In genomic region chr5:98951566-98951965, GRCm38 (mm10) we compare ENCODE assay signal across 24 mouse cellular contexts.
"Had no signal": no experiment of that assay in that cellular context is flagged by ENCODE, and none has a peak within 500 bp of the region (broad histone marks: within the 10 kb centered on the region; RNA-seq: fewer than 3 reads in every experiment).

No protein-coding gene starts in this region.

- H3K4me2 ChIP-seq: heart, embryonic 11.5 days; heart, embryonic 13.5 days; heart, embryonic 15.5 days; hindbrain, embryonic 13.5 days; hindbrain, embryonic 15.5 days; limb, embryonic 12.5 days; liver, embryonic 12.5 days had no signal

- H3K36me3 ChIP-seq: heart, embryonic 13.5 days; heart, embryonic 15.5 days; hindbrain, embryonic 13.5 days; hindbrain, embryonic 15.5 days; limb, embryonic 10.5 days; limb, embryonic 12.5 days; liver, embryonic 12.5 days had no signal

- H3K9ac ChIP-seq: heart, embryonic 13.5 days; heart, embryonic 15.5 days; hindbrain, embryonic 13.5 days; hindbrain, embryonic 15.5 days; limb, embryonic 12.5 days; liver, embryonic 12.5 days; liver, embryonic 14.5 days had no signal

- H3K4me3 ChIP-seq: heart, adult 2 months; heart, embryonic 13.5 days; heart, embryonic 15.5 days; hindbrain, embryonic 13.5 days; hindbrain, embryonic 15.5 days; layer of hippocampus, adult 2 months; left cerebral cortex, adult 2 months; limb, embryonic 10.5 days; limb, embryonic 12.5 days; liver, embryonic 12.5 days had no signal

- DNase-seq: gastrocnemius, postnatal 14 days; gastrocnemius, postnatal 36 days; heart, adult 11 months; heart, adult 2 months; heart, postnatal 14 days; heart, postnatal 36 days; kidney, adult 18-20 months; kidney, adult 8-10 months; kidney, postnatal 10 days; kidney, postnatal 25 days; kidney, postnatal 4 days; liver had no signal

- ATAC-seq: hindbrain, postnatal 0 days; liver, embryonic 12.5 days had no signal

- H3K27ac ChIP-seq: heart, adult 2 months; heart, embryonic 13.5 days; heart, embryonic 15.5 days; hindbrain, embryonic 13.5 days; hindbrain, embryonic 15.5 days; hindbrain, postnatal 0 days; layer of hippocampus, adult 2 months; left cerebral cortex, adult 2 months; limb, embryonic 10.5 days; limb, embryonic 12.5 days; liver, embryonic 12.5 days; liver, embryonic 14.5 days had no signal

- H3K27me3 ChIP-seq: heart, embryonic 13.5 days; heart, embryonic 15.5 days; hindbrain, embryonic 13.5 days; hindbrain, embryonic 15.5 days; liver, embryonic 12.5 days had no signal

- H3K4me1 ChIP-seq: heart, embryonic 15.5 days; hindbrain, embryonic 13.5 days; hindbrain, embryonic 15.5 days; liver, embryonic 12.5 days had no signal

- H3K9me3 ChIP-seq: heart, embryonic 13.5 days; heart, embryonic 15.5 days; hindbrain, embryonic 13.5 days; hindbrain, embryonic 15.5 days; limb, embryonic 10.5 days; limb, embryonic 12.5 days; liver, embryonic 12.5 days had no signal
